Mouse (Mus musculus) heart, postnatal 0 days (tissue): Measurements from ENCODE around the gene Pgd.

Experiments
- CTCF ChIP-seq: IDR thresholded peaks from 2 replicates; pipeline ENCODE4 v1.5.1; 2016; ENCODE audit warnings: antibody characterized with exemption, control low read depth, low read depth
- EP300 ChIP-seq: IDR thresholded peaks from 2 replicates; pipeline ENCODE4 v1.6.1; 2016; ENCODE audit warnings: antibody characterized with exemption, low read depth

DNA sequence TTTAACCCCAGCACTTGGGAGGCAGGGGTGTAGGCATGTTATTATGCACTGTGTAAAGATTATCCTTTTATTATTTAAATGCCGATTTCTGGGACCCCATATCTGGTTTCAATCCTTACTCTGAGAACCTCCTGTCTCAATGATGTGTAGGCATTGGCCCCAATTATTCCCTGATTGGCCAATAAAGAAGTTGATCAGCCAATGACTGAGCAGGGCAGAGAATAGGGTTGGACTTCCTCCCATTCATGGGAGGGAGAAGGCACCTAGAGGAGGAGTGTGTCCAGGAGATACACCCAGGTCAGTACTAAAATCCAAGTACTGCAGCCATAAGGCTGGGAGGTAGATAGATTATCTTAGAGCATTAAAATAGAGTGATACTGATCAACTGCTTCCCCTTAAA is 3.4 kb downstream of the Pgd start:
- no peak for TF ChIP-seq CTCF
- TF ChIP-seq EP300: no peak
